Mouse (Mus musculus) olfactory bulb, adult 2 months (tissue): ENCODE measurements around the gene Dkk1. TPM values are rescaled to one million over a fixed set of nuclear protein-coding genes. Genes with fewer than 3 reads are reported as not detected.

Experiments used
- H3K27ac ChIP-seq: fragments of 200-500 bp; 2 replicates; pipeline ENCODE4 v1.5.1; 2012; ENCODE audit warnings: low read depth, low read length; ENCODE audit not compliant: insufficient read depth
- H3K4me1 ChIP-seq: fragments of 200-500 bp; 2 replicates; pipeline ENCODE4 v1.6.1; 2012; ENCODE audit warnings: low read length; ENCODE audit not compliant: control insufficient read depth, insufficient read depth
- H3K4me3 ChIP-seq: fragments of 200-500 bp; 2 replicates; pipeline ENCODE4 v1.5.1; 2012; ENCODE audit warnings: mild to moderate bottlenecking, low read depth, low read length, moderate library complexity; ENCODE audit not compliant: insufficient read depth
- CTCF ChIP-seq: fragments of 200-500 bp; IDR thresholded peaks from 2 replicates; pipeline ENCODE4 v1.5.1; 2012; ENCODE audit warnings: low read depth, mild to moderate bottlenecking, low read length, moderate library complexity; ENCODE audit not compliant: insufficient read depth
- POLR2A ChIP-seq: fragments of 200-500 bp; IDR thresholded peaks from 2 replicates; pipeline ENCODE4 v1.6.1; 2012; ENCODE audit warnings: mild to moderate bottlenecking, low read depth, low read length, moderate library complexity; ENCODE audit not compliant: insufficient read depth
- WGBS: fragments of 180-500 bp; shearing (Covaris S2); methylation state at CpG from one replicate; pipeline ENCODE4 v1.1.7; 2018; 5-methylcytosine and 5-hydroxymethylcytosine counted together
- polyA plus RNA-seq: library from polyadenylated mRNA; stranded (reverse); fragments of >200 nt; gene quantifications from 2 replicates; pipeline ENCODE4 v1.2.4, GENCODE M21; 2012; ENCODE audit warnings: low replicate concordance; ENCODE audit not compliant: missing spikeins, insufficient read depth, insufficient read length

Gene Dkk1
- polyA plus RNA-seq = not detected in 2 replicates

DNA sequence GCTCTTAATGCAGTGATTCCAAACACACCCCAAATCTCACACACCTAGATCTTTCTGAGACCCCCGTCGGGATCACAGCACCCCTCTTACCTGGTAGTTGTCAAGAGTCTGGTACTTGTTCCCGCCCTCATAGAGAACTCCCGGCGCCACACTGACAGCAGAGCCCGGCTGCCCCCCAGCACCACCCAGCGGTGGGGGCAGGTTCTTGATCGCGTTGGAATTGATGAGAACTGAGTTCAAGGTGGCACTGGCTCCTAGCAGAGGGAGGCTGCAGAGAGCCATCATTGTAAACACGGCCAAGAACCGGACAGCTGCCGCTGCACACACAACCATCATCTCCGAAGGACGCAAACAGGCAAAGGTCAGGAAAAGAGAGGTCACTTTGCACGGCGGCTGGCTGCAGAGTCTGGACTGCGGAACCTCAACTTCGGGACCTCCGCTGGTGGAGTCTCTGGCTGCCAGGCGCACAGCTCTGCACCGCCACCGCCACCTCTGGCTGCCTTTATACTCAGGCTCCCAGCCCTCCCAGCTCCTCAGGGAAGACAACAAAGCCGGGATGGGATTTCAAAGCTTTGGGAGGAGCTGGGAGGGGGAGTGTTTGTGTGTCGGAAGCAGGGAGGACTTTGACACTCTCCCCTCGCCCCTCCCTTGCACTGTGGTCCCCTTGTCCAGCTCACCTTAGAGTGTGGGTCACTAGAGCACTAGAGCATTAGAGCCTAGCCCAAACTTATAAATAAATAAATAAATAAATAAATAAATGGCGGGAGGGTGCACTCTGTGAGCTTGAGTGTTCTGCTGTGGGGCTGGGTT lies at the start of gene Dkk1:
Dkk1 (minus strand) TSS at position 622 of the 810 bp plus-strand sequence.
- Histone ChIP-seq H3K4me3 (peak within 1 kb of the TSS; percentile 16), H3K27ac (no peak within 1 kb of the TSS), H3K4me1 (peaks cover 8% of the 10 kb centered on the region)
- 2% methylated on average over 26 of the region's 26 CpGs for WGBS
- no peak for TF ChIP-seq CTCF
- TF ChIP-seq POLR2A = no peak

DNA sequence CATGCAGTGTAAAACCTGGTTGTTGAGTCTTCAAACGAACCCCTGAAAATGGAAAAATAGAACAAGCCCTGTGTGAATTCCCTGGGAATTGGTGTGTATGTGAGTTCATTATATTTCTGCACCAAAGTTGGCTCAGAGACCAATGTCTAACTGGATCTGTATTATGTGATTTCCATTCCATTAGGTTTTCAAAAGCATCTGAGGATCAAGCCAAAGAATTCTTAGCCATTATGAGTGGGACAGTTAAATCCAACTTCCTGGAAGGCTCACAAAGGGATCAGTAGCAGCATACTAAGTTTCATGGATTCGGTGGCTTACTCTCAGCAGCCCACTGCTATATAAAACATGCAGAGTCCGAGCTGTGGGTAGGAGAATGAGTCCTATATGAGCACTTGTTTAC lies 36.9 kb upstream of the Dkk1 start:
- WGBS = 47% methylated on average over 3 of the region's 3 CpGs
- no peak for TF ChIP-seq CTCF
- TF ChIP-seq POLR2A = no peak
- no peak overlapping the region for H3K4me3 ChIP-seq
- no peaks in the 10 kb centered on the region for H3K4me1 ChIP-seq
- H3K27ac ChIP-seq = no peak overlapping the region

DNA sequence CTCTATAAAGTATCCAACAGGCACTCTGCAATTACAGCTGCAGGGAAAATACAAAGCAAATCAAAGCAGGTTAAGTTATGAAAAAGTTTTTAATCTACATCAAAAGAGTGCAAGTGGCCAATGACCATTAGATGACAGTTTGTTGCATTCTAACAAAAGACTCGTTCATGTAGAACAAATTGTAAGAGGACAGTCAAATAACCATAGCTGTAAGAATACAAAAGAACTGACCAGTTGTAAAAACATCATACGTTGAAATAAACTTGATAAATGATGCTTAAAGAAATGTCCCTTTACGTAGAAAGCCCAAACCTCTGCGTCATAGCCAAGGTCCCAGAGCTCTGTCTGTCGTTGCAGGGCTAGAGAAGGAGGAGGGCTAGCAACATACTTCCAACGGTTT lies 15.1 kb upstream of the Dkk1 start:
- 66% methylated on average over 6 of the region's 6 CpGs for WGBS
- Histone ChIP-seq H3K4me1 (no peaks in the 10 kb centered on the region), H3K27ac (no peak overlapping the region), H3K4me3 (no peak overlapping the region)
- no peak for TF ChIP-seq CTCF
- no peak for TF ChIP-seq POLR2A

DNA sequence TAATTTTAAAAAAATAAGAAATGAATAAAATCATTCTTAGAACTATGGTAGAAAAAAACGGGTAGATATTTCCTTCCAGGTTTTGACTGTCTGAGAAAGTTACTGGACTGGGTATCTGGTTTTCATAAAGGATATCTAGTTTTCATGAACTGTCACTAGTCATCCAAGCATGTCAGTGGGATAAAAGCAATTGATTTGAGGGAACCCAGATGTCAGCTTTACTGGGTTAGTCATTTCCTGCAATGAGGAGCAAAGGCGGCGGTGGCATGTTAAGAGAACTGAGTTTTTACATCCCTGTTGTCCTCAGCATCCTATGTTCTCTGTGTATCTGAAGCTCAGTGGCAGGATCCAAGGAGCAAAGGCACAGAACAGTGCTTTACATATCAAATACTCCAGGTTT lies 14.4 kb upstream of the Dkk1 start:
- H3K4me3 ChIP-seq = no peak overlapping the region
- H3K27ac ChIP-seq = no peak overlapping the region
- TF ChIP-seq CTCF (no peak), POLR2A (no peak)
- no peaks in the 10 kb centered on the region for H3K4me1 ChIP-seq
- WGBS = 96% methylated on average over 3 of the region's 3 CpGs

DNA sequence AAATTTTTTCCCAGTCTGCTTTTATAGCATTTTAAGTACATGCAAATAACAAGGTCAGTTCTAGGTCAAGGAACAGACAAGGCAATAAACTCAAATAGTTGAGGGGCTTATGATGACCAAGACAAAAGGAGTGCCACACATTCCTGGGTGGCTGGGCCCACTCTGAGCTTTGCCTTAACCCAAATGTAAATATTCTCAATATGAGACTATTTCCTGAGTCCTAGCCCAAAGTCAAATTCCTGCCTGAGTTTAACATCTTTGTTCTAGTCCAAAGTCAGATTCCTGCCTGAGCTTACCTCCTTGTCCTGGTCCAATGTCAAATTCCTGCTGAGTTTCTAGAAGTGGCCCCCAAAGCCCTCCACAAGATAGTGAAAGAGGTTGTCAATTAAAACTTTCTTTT lies 8.6 kb upstream of the Dkk1 start:
- Histone ChIP-seq H3K4me1 (peaks cover 4% of the 10 kb centered on the region; the same call in 1 of the 2 replicates), H3K27ac (no peak overlapping the region), H3K4me3 (no peak overlapping the region)
- TF ChIP-seq CTCF = no peak
- no peak for TF ChIP-seq POLR2A

DNA sequence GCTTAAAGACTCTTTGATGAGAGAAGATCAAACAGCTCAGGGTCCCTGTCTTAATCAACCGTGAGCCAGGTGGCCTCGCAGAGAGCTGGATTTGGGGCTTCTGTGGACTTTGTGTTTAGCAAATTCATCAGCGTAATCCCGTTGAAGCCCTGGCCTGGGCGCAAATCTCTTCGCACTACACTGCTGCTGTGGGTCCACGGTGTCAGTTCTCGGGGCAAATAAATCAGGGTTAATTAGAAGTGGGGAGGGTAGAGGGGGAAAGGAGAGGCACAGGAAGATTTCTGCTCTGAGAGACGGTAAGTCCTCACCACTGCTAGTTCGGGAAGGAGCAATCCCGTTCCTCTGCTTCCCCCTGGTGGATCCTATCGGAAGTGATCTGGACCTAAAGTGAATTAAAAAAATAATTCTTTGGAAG lies 5.0 kb upstream of the Dkk1 start:
- Histone ChIP-seq H3K4me3 (no peak overlapping the region), H3K27ac (no peak overlapping the region), H3K4me1 (peaks cover 5% of the 10 kb centered on the region)
- TF ChIP-seq POLR2A (no peak), CTCF (peak; percentile 54; the same call in 1 of the 2 replicates)
- 2% methylated on average over 12 of the region's 12 CpGs for WGBS

DNA sequence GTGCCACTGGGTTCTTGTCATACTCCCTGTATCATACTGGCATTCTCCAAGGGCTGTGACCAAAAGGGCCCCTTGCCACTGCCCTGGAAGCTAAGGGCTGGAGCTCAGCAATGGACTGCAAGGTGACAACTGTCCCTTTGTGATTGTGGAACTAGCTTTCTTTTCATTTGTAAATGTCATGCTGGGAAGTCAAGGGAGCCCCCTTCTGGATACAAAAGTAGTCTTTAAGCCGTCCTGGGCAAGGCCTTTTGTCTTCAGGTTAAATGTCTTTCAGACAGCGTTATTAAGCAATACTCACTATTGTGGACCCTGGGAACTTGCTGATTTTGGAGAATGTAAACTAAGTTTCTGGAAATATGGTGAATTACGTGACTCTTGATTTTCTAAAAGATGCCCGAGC lies 4.3 kb upstream of the Dkk1 start:
- Histone ChIP-seq H3K4me1 (peaks cover 11% of the 10 kb centered on the region), H3K4me3 (no peak overlapping the region), H3K27ac (no peak overlapping the region)
- WGBS = 38% methylated on average over 4 of the region's 4 CpGs
- TF ChIP-seq CTCF = no peak
- TF ChIP-seq POLR2A = no peak

DNA sequence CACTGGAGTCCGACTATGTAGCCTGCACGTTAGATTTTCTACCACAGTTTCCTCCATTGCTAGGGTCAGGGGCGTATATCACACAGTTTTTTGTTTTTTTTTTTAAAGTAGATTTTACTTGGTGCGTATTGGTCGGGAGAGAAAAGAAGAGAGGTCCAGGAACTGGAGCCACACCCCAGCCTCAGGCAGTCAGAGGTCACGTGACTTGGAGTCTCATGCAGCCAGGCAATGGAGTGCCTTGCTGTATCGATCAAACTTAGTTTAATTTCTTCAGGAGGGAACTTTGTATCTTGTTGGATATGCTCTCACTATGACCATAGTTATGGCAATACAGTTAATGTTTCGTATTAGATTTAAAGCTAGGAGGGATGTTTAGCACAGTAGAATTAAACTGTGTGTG lies 2.8 kb upstream of the Dkk1 start:
- WGBS = 75% methylated on average over 8 of the region's 8 CpGs
- Histone ChIP-seq H3K4me1 (peaks cover 11% of the 10 kb centered on the region), H3K27ac (no peak overlapping the region), H3K4me3 (no peak overlapping the region)
- TF ChIP-seq CTCF (no peak), POLR2A (no peak)

DNA sequence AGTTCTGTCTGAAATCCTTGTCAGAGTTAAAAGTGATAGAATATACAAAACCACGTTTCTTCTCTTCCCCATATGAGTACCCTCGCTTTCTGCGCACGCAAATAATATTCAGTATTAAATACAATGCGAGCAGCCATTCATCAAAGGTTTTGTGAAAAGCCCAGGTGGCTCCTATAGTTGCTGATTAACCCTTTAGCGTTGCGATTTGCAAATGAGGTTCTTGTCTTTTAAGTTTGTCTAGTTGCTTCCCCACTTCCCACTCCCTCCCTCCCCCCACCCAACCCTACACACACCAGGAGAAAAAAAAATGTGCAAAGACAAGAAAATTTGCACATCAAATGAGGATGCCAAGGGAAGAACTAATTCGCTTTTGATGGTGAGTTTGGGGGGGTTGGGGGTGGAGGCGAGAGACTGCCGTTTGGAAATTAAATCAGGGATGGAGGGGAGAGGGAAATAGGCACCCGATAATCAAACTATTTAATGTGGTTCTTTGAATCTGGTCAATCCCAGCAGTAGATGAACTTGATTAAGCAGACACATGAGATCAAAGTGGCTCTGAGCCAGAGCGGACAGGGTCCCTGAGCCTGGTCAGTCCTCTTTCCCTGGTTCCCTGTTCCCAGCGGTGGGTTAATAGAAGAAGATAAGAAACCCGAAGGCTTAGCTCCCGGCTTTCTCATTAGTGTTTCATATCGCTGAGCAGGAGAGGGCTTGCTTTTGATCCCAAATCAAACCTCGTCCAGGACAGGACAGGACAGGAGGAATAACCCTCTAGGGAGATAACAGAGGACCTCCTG lies 586 bp upstream of the Dkk1 start:
- Histone ChIP-seq H3K4me1 (peaks cover 11% of the 10 kb centered on the region), H3K27ac (no peak overlapping the region), H3K4me3 (no peak overlapping the region)
- TF ChIP-seq CTCF (no peak), POLR2A (no peak)
- WGBS = 5% methylated on average over 17 of the region's 17 CpGs
